Mouse (Mus musculus) hindbrain, embryonic 15.5 days (tissue): ENCODE measurements around the gene Tff1. TPM values are rescaled to one million over a fixed set of nuclear protein-coding genes. Genes with fewer than 3 reads are reported as not detected.

Experiments used
- ATAC-seq: fragments of 200-750 bp; cut with Nextera tagmentation; 2 replicates; pipeline ENCODE4 v1.8.0; 2017; ENCODE audit warnings: low read depth, moderate number of reproducible peaks, moderate TSS enrichment; ENCODE audit not compliant: low FRiP score
- H3K27ac ChIP-seq: fragments of 300-500 bp; sonication (generic); replicated peaks from 2 replicates; pipeline ENCODE4 v1.5.1; 2015; ENCODE audit warnings: mild to moderate bottlenecking, inconsistent platforms
- H3K27me3 ChIP-seq: fragments of 300-500 bp; sonication (generic); 2 replicates; pipeline ENCODE4 v1.6.1; 2015; ENCODE audit warnings: control low read depth, inconsistent platforms
- H3K36me3 ChIP-seq: fragments of 300-500 bp; sonication (generic); 2 replicates; pipeline ENCODE4 v1.6.1; 2015; ENCODE audit warnings: control low read depth, inconsistent platforms
- H3K4me1 ChIP-seq: fragments of 300-500 bp; sonication (generic); replicated peaks from 2 replicates; pipeline ENCODE4 v1.6.1; 2015; ENCODE audit warnings: control low read depth, inconsistent platforms
- H3K4me2 ChIP-seq: fragments of 300-500 bp; sonication (generic); 2 replicates; pipeline ENCODE4 v1.6.1; 2015; ENCODE audit warnings: moderate library complexity, mild to moderate bottlenecking, inconsistent platforms
- H3K4me3 ChIP-seq: fragments of 300-500 bp; sonication (generic); 2 replicates; pipeline ENCODE4 v1.5.1; 2015; ENCODE audit warnings: mild to moderate bottlenecking, inconsistent platforms
- H3K9ac ChIP-seq: fragments of 300-500 bp; sonication (generic); 2 replicates; pipeline ENCODE4 v1.6.1; 2015; ENCODE audit warnings: inconsistent platforms
- H3K9me3 ChIP-seq: fragments of 300-500 bp; sonication (generic); 2 replicates; pipeline ENCODE4 v1.6.1; 2016; ENCODE audit warnings: control low read depth, inconsistent platforms
- WGBS: fragments of 180-500 bp; shearing (Covaris S2); methylation state at CpG from one replicate; pipeline ENCODE4 v1.1.7; 2015; 5-methylcytosine and 5-hydroxymethylcytosine counted together
- polyA plus RNA-seq: library from polyadenylated mRNA; unstranded; fragments of >200 nt; fragmentation: Nextera tagmentation; extraction: Ambion mirVana; gene quantifications from 2 replicates; pipeline ENCODE4 v1.2.1, GENCODE M21; 2015

Tff1 gene
- not detected in 2 replicates for polyA plus RNA-seq

GRCm38 (mm10) chr17:31165127-31165526, at the start of gene Tff1:
Gene Tff1 (minus strand): TSS chr17:31165277.
- H3K4me3 ChIP-seq: no peak within 1 kb of the TSS
- no peaks in the 10 kb centered on the region for H3K27me3 ChIP-seq
- H3K27ac ChIP-seq: no peak within 1 kb of the TSS
- H3K9me3 ChIP-seq: no peaks in the 10 kb centered on the region
- no peak for ATAC-seq
- H3K4me2 ChIP-seq: no peak within 1 kb of the TSS
- no peaks in the 10 kb centered on the region for H3K4me1 ChIP-seq
- WGBS: 89% methylated on average over 6 of the region's 6 CpGs
- H3K9ac ChIP-seq: no peak within 1 kb of the TSS
- H3K36me3 ChIP-seq: no peaks in the 10 kb centered on the region

- Histone ChIP-seq H3K36me3 (no peaks in the 10 kb centered on the region), H3K9ac (no peak overlapping the region), H3K9me3 (no peaks in the 10 kb centered on the region), H3K27ac (no peak overlapping the region), H3K4me3 (no peak overlapping the region), H3K4me2 (no peak overlapping the region), H3K27me3 (no peaks in the 10 kb centered on the region), H3K4me1 (no peaks in the 10 kb centered on the region)
- no peak for ATAC-seq
- 91% methylated on average over 6 of the region's 6 CpGs for WGBS
Measured at GRCm38 (mm10) chr17:31211881-31212280, 46.8 kb upstream of the Tff1 start.

GRCm38 (mm10) chr17:31210299-31210698, 45.2 kb upstream of the Tff1 start:
- Histone ChIP-seq H3K9ac (no peak overlapping the region), H3K4me1 (no peaks in the 10 kb centered on the region), H3K4me3 (no peak overlapping the region), H3K9me3 (no peaks in the 10 kb centered on the region), H3K36me3 (no peaks in the 10 kb centered on the region), H3K4me2 (no peak overlapping the region), H3K27me3 (no peaks in the 10 kb centered on the region), H3K27ac (no peak overlapping the region)
- 93% methylated on average over 7 of the region's 7 CpGs for WGBS
- ATAC-seq: no peak

GRCm38 (mm10) chr17:31209376-31209930, 44.4 kb upstream of the Tff1 start:
- no peaks in the 10 kb centered on the region for H3K36me3 ChIP-seq
- H3K27ac ChIP-seq: no peak overlapping the region
- H3K4me1 ChIP-seq: no peaks in the 10 kb centered on the region
- ATAC-seq: no peak
- H3K27me3 ChIP-seq: no peaks in the 10 kb centered on the region
- no peaks in the 10 kb centered on the region for H3K9me3 ChIP-seq
- H3K9ac ChIP-seq: no peak overlapping the region
- no peak overlapping the region for H3K4me2 ChIP-seq
- WGBS: 95% methylated on average over 11 of the region's 11 CpGs
- no peak overlapping the region for H3K4me3 ChIP-seq

GRCm38 (mm10) chr17:31208654-31209053, 43.6 kb upstream of the Tff1 start:
- H3K36me3 ChIP-seq: no peaks in the 10 kb centered on the region
- H3K4me1 ChIP-seq: no peaks in the 10 kb centered on the region
- H3K4me3 ChIP-seq: no peak overlapping the region
- H3K9me3 ChIP-seq: no peaks in the 10 kb centered on the region
- WGBS: 89% methylated on average over 8 of the region's 8 CpGs
- no peak overlapping the region for H3K27ac ChIP-seq
- no peak for ATAC-seq
- no peak overlapping the region for H3K9ac ChIP-seq
- H3K27me3 ChIP-seq: no peaks in the 10 kb centered on the region
- H3K4me2 ChIP-seq: no peak overlapping the region

- no peak within 1 kb of the TSS for H3K27ac ChIP-seq
- no peak for ATAC-seq
- H3K4me1 ChIP-seq: no peaks in the 10 kb centered on the region
- 80% methylated on average over 12 of the region's 12 CpGs for WGBS
- H3K4me3 ChIP-seq: no peak within 1 kb of the TSS
- no peak within 1 kb of the TSS for H3K4me2 ChIP-seq
- H3K36me3 ChIP-seq: no peaks in the 10 kb centered on the region
- H3K9ac ChIP-seq: no peak within 1 kb of the TSS
- no peaks in the 10 kb centered on the region for H3K27me3 ChIP-seq
- H3K9me3 ChIP-seq: no peaks in the 10 kb centered on the region
Measured at GRCm38 (mm10) chr17:31207771-31208334, 42.8 kb upstream of the Tff1 start, which contains the start of gene Ubash3a. Gene Ubash3a (plus strand): TSS chr17:31207873.

GRCm38 (mm10) chr17:31198877-31199276, 33.8 kb upstream of the Tff1 start, which contains the start of gene Tmprss3:
Gene Tmprss3 (minus strand): TSS chr17:31198977.
- Histone ChIP-seq H3K4me2 (no peak within 1 kb of the TSS), H3K4me1 (no peaks in the 10 kb centered on the region), H3K9me3 (no peaks in the 10 kb centered on the region), H3K27ac (no peak within 1 kb of the TSS), H3K9ac (no peak within 1 kb of the TSS), H3K36me3 (no peaks in the 10 kb centered on the region), H3K4me3 (no peak within 1 kb of the TSS), H3K27me3 (no peaks in the 10 kb centered on the region)
- ATAC-seq: no peak
- WGBS: 86% methylated on average over 11 of the region's 11 CpGs

GRCm38 (mm10) chr17:31196283-31196682, 31.2 kb upstream of the Tff1 start:
- H3K4me2 ChIP-seq: no peak overlapping the region
- H3K27me3 ChIP-seq: no peaks in the 10 kb centered on the region
- 93% methylated on average over 7 of the region's 7 CpGs for WGBS
- H3K36me3 ChIP-seq: no peaks in the 10 kb centered on the region
- H3K4me3 ChIP-seq: no peak overlapping the region
- H3K27ac ChIP-seq: no peak overlapping the region
- H3K9ac ChIP-seq: no peak overlapping the region
- H3K4me1 ChIP-seq: no peaks in the 10 kb centered on the region
- H3K9me3 ChIP-seq: no peaks in the 10 kb centered on the region
- no peak for ATAC-seq

GRCm38 (mm10) chr17:31195207-31195606, 30.1 kb upstream of the Tff1 start:
- Histone ChIP-seq H3K36me3 (no peaks in the 10 kb centered on the region), H3K4me1 (no peaks in the 10 kb centered on the region), H3K27me3 (no peaks in the 10 kb centered on the region), H3K9ac (no peak overlapping the region), H3K4me2 (no peak overlapping the region), H3K4me3 (no peak overlapping the region), H3K27ac (no peak overlapping the region), H3K9me3 (no peaks in the 10 kb centered on the region)
- ATAC-seq: no peak
- WGBS: 84% methylated on average over 6 of the region's 6 CpGs

GRCm38 (mm10) chr17:31193360-31193759, 28.3 kb upstream of the Tff1 start:
- Histone ChIP-seq H3K9ac (no peak overlapping the region), H3K4me1 (no peaks in the 10 kb centered on the region), H3K4me3 (no peak overlapping the region), H3K36me3 (no peaks in the 10 kb centered on the region), H3K27me3 (no peaks in the 10 kb centered on the region), H3K4me2 (no peak overlapping the region), H3K9me3 (no peaks in the 10 kb centered on the region), H3K27ac (no peak overlapping the region)
- 0 out of 2 replicates have a peak, but pooled peaks have one; percentile 51 for ATAC-seq
- 82% methylated on average over 9 of the region's 9 CpGs for WGBS

GRCm38 (mm10) chr17:31192663-31193062, 27.6 kb upstream of the Tff1 start:
- no peak overlapping the region for H3K4me2 ChIP-seq
- 65% methylated on average over 2 of the region's 2 CpGs for WGBS
- no peaks in the 10 kb centered on the region for H3K4me1 ChIP-seq
- no peak overlapping the region for H3K9ac ChIP-seq
- H3K9me3 ChIP-seq: no peaks in the 10 kb centered on the region
- H3K27ac ChIP-seq: no peak overlapping the region
- H3K4me3 ChIP-seq: no peak overlapping the region
- ATAC-seq: no peak
- no peaks in the 10 kb centered on the region for H3K27me3 ChIP-seq
- no peaks in the 10 kb centered on the region for H3K36me3 ChIP-seq

- no peaks in the 10 kb centered on the region for H3K9me3 ChIP-seq
- WGBS: 69% methylated on average over 8 of the region's 8 CpGs
- no peak for ATAC-seq
Measured at GRCm38 (mm10) chr17:31191825-31192224, 26.7 kb upstream of the Tff1 start.

GRCm38 (mm10) chr17:31187370-31187769, 22.3 kb upstream of the Tff1 start:
- 23% methylated on average over 4 of the region's 4 CpGs for WGBS
- H3K4me3 ChIP-seq: no peak overlapping the region
- no peaks in the 10 kb centered on the region for H3K4me1 ChIP-seq
- no peak overlapping the region for H3K9ac ChIP-seq
- H3K9me3 ChIP-seq: no peaks in the 10 kb centered on the region
- H3K27me3 ChIP-seq: no peaks in the 10 kb centered on the region
- H3K36me3 ChIP-seq: no peaks in the 10 kb centered on the region
- no peak for ATAC-seq
- H3K27ac ChIP-seq: no peak overlapping the region
- H3K4me2 ChIP-seq: no peak overlapping the region

More at GRCm38 (mm10) chr17:31191825-31192224, 26.7 kb upstream of the Tff1 start:
- Histone ChIP-seq H3K4me2 (no peak overlapping the region), H3K9ac (no peak overlapping the region), H3K4me1 (no peaks in the 10 kb centered on the region), H3K27me3 (no peaks in the 10 kb centered on the region), H3K27ac (no peak overlapping the region), H3K36me3 (no peaks in the 10 kb centered on the region), H3K4me3 (no peak overlapping the region)
